Mouse (Mus musculus): ENCODE results near the gene F11r.

F11r gene

DNA sequence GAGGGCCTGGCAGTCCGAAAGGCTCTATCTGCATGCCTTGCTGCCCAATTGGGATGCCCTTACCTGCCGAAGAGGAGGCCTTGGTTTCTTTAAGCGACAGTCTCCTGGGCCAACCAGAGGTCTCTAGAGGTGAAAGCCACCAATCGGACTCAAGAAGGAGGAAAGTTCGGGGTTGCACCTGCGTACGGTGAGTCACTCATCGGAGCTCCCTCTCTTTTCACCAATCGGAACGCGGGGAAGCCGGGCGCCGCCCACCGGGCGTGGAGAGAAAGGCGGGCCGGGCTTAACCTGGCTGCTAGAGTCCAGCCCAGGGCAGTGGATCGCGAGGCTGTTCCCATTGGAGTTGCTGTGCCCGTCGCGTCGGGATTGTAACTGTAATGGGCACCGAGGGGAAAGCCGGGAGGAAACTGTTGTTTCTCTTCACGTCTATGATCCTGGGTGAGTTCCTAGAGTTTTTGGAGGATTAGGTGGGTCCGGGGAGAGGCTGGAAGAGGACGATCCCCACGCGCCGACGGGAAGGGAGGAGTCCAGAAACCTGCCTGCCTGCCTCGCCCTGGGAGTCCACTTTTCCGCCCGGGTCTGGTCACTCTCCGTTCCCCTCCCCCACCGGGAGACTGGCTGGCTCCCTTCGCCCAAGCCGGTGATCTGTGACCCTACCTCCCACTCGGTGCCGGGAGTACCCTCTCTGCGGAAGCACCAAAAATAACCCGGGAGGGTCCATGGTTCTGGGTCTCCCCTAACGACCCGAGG is at the start of gene F11r:
Gene F11r, plus strand, starts transcription at position 272 of the 750 bp plus-strand sequence.
- no peak for DNase-seq (ENCODE audit: extremely low spot score, low read depth, low spot score)

- no peak for DNase-seq (ENCODE audit: extremely low spot score, low read depth, low spot score)
These were observed 48.8 kb upstream of the F11r start, which contains the start of gene Arhgap30 for GRCm38 (mm10) chr1:171388376-171389102. TSS of gene Arhgap30 (plus strand) at chr1:171388954.

DNA sequence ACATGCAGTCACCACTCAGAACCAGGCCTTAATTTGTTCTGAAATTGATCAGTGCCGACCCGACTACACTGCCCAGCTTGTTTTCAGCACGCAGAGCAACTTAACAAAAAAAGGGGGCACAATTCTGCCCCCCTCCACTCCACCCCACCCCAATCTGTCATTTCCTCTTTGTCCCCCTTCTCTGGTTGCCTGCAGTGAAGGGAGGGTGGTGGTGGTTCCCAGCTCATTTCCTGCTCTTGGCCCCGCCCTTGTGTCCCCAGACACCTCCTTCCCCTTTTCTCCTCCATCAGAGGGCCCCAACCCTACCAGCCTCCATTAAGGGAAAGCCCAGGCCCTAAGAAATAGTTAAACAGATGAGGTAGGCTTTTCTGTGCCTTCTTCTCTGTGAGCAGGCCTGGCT is 47.2 kb upstream of the F11r start:
- DNase-seq (ENCODE audit: extremely low spot score, low read depth, low spot score) = no peak

DNA sequence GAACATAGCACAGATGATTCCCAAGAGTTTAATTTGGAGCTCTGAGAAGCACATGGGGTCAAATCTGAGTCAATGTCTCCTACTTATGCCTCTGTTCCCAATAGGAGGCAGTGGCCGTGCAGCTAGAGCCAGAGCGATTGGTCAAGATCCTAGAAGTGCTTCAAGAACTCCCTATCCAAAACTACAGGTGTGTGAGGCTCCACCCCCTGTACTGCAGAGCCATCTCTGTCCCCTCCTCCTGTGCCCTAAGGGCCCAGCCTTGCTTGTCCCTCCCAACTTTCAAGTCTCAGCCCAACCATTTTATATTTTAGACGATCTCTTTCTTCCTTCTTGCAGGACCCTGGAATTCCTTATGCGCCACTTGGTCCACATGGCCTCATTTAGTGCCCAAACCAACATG is 35.5 kb upstream of the F11r start:
- no peak for DNase-seq (ENCODE audit: extremely low spot score, low read depth, low spot score)

DNA sequence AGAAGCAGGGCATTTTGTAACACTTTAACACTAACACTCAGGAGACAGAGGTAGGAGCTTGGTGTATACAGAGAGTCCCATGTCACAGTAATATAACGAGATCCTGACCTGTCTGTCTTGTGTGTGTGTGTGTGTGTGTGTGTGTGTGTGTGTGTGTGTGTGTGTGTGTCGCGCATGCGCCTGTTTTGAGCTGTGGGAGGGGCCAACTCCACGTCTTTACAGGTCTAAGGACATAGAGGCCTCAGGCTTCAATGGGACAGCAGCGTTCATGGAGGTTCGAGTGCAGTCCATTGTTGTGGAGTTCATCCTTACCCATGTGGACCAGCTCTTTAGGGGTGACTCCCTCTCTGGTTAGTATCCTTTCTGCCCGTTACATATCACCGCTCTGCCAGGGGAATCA is 34.3 kb upstream of the F11r start:
- no peak for DNase-seq (ENCODE audit: extremely low spot score, low read depth, low spot score)

- no peak for DNase-seq (ENCODE audit: extremely low spot score, low read depth, low spot score)
These were observed 30.1 kb upstream of the F11r start for GRCm38 (mm10) chr1:171407263-171407662.

DNA sequence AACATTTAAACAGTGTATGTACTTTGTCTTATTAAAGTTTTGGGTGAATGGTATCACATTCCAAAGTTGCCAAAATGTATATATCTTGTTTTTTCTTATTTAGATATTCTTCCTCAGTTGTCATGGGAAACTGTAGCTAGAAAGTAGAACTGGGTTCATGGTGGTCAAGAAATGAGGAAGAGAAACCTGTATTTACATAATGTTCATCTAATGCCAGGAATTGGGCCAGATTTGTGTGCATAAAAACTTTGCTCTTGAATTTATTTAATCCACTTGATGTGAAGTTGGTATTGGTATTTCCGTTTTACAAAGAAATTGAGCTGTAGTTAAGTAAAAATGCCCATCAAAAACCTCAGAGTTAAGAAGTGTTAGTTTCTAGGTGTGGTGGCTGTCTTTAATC is 27.1 kb upstream of the F11r start:
- DNase-seq (ENCODE audit: extremely low spot score, low read depth, low spot score) = no peak

DNA sequence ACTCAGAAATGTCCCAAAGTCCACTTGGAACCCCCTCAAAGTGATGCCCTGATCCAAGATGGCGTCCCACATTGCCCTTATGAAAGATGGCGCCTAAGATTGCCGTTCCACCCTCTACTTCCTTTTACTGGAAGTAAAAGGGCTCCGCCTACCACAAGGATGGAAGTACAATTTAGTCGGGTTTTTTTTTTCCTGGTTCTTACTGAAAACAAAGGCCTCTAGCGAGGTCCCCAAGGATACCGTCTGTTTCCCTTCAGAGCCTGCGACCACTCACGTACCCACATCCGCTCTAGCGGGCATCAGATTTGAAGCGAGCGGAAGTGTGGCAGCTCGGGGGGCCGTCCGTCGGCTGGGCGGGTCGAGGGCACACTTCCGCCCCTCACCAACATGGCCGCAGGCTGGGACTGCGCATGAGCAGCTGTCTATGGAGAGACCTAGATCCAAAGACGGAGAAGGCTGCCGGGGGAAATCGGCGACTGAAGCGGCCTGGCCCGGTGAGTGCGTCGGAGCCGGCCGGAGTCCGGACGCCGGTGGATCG is 26.3 kb upstream of the F11r start, which contains the start of gene Usf1:
Gene Usf1, plus strand, starts transcription at position 367 of the 538 bp plus-strand sequence.
- DNase-seq (ENCODE audit: extremely low spot score, low read depth, low spot score) = peak; percentile 88

DNA sequence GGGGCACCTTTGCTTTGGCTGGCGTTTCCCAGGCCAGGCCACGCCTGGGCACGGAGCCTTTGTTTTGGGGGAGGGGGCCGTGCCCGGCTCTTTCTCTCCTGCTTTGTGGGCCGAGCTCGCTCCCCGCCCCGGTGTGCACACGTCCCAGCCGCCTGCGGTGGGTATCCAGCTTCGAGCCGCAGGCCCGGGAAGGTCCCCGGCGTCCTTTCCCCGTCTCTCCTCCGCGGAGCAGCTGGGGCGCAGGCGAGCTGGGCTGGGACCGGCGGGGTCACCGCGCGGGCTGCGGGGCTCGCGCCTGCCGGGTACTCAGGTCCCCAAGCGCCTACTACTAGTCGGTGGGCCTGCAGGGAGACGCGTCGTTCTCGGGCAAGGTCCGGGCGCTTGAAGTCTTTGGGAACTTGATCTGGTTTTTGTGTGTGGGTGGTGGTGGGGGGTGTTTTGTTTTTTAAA is 25.8 kb upstream of the F11r start:
- DNase-seq (ENCODE audit: extremely low spot score, low read depth, low spot score) = no peak

GRCm38 (mm10) chr1:171412001-171412441 is 25.3 kb upstream of the F11r start:
- DNase-seq (ENCODE audit: extremely low spot score, low read depth, low spot score) = peak; percentile 31

DNA sequence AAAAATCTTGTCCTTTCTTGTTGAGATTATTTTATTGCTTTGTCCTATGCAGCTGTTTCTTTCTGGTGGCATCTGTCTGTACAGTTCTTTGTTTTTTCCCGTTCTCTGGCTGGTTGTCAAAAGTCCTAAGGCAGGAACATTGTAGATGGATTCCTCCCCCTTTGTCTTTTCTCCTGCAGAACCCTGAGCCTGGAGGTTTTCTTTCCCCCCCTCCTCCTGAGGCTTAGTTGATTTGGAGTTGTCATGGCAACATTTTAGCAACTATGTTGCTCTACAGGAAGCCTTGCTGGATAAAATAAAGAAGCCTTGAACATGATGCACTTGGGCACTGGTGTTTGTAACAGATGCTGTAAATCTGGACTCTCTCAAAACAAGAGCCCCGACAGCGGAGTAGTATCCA is 24.9 kb upstream of the F11r start:
- DNase-seq (ENCODE audit: extremely low spot score, low read depth, low spot score) = no peak

DNA sequence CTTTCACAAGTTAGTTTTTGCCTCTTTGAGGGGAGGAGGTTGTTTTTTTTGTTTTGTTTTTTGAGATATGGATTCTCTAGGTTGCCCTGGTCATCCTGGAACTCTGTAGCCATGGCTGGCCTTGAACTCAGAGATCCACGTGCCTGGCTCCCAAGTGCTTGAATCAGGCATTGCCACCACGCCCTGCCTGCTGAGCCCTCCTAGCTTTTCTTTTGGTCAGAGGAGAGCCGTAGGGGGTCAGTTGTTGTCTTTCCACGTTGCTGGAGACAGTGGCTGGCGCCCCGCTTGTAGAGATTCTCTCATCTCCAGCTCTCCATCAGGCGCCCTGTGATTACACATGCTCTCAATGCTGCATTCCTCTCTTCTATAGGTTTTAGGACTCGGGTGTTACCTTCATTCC is 23.7 kb upstream of the F11r start:
- no peak for DNase-seq (ENCODE audit: extremely low spot score, low read depth, low spot score)

- no peak for DNase-seq (ENCODE audit: extremely low spot score, low read depth, low spot score)
These were observed 18.7 kb upstream of the F11r start, which contains the start of gene Tstd1 for GRCm38 (mm10) chr1:171418660-171419059. TSS of gene Tstd1 (plus strand) at chr1:171418872.

DNA sequence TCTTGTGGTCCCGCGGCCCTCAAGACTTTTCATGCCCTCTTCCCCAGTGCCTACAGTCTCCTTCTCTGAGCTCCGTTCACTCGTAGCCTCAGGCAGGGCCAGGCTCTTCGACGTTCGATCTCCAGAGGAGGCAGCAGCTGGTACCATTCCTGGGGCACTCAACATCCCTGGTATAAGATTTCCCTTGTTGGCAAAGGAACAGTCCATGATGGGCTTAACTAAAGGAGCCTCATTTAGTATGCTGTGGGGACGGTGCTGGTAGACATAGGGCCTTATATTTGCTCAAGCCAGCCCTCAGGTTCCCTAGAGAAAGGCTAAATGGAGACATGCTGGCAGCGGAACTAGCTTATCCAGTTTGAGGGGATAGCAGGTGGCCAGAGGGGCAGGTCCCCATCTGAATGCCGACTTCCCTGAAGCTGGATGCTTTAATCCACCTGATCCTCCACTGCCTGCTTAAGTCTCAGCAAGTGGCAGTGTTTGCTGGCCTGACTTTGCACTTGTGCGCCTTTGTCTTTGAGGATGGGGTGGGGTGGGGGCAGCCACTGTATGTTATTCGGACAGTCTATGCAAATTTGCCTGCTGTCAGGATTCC is 17.9 kb upstream of the F11r start:
- DNase-seq (ENCODE audit: extremely low spot score, low read depth, low spot score) = no peak

GRCm38 (mm10) chr1:171419905-171420304 is 17.4 kb upstream of the F11r start:
- DNase-seq (ENCODE audit: extremely low spot score, low read depth, low spot score) = no peak

- DNase-seq (ENCODE audit: extremely low spot score, low read depth, low spot score) = no peak
These were observed 14.7 kb upstream of the F11r start for GRCm38 (mm10) chr1:171422504-171423095.

DNA sequence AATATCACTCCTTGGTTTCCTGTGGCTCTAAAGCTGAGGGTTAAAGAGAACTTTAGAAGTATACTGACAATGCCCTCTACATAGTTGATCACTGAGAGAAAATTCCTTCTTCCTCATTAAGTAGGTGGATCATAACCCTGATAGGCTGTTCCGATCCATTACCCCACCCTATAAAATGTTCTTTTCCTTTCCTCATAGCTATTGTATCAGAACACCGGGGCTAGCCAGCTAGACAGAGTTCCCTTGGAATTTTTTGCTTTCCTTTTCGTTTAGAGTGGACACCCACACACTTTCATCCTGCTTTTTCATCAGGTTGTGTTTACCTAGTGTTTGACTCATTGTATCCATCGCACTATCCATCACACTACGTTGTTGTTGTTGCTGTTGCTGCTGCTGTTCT is 12.7 kb upstream of the F11r start:
- DNase-seq (ENCODE audit: extremely low spot score, low read depth, low spot score) = no peak

GRCm38 (mm10) chr1:171425126-171425525 is 12.2 kb upstream of the F11r start:
- DNase-seq (ENCODE audit: extremely low spot score, low read depth, low spot score) = no peak

DNA sequence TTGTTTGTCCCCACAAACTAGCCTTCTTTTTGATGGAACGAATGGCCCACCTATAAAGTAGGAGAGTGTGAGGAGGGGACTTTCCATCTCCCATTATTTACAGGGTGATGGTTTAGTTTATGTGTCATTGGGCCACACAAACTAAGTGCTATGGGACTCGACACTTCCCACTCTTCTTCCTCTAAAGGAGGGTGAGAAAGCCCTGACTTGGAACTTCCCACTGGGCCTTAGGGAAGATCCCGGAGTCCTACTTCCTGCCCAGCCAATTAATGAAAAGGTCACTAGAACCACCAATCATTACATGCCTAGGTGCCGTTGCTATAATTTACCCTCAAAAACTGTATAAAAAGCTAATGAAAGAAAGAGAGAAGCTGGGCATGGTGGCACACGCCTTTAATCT is 5.2 kb upstream of the F11r start:
- DNase-seq (ENCODE audit: extremely low spot score, low read depth, low spot score) = no peak

GRCm38 (mm10) chr1:171435288-171435814 is 2.0 kb upstream of the F11r start:
- no peak for DNase-seq (ENCODE audit: extremely low spot score, low read depth, low spot score)

DNA sequence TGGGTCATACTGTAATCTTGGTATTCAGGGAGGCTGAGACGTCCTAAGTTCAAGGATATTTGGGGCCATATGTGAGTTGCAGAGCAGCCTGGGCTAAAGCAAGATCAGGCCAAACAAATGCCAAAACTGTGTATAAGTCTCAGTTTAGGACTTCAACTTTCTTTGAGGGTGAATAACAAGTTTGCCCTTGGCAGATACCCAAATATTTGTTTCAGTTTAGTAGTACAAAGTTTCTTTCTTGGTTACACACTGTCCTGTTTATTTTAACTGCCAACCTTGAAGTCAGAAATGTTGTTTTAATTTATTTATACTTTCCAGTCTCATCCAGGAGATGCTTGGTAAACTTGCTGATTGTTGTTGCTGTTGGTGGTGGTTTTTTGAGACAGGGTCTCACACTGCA is 1.4 kb upstream of the F11r start:
- DNase-seq (ENCODE audit: extremely low spot score, low read depth, low spot score) = no peak

Measured in hindlimb bud, embryonic 11.5 days (tissue).